Mouse (Mus musculus) layer of hippocampus, postnatal 14 days (tissue): Measurements from ENCODE around the gene Nek9. TPM values are rescaled to one million over a fixed set of nuclear protein-coding genes. Genes with fewer than 3 reads are reported as not detected.

ENCODE experiments used
- DNase-seq, 2 experiments: peaks; one replicate each; pipeline ENCODE4 v3.0.0; 2021 to 2022; ENCODE audit warnings: low spot score in 2 of 2, mixed read lengths in 1 of 2
- total RNA-seq, 2 experiments: library from RNA; stranded (reverse); gene quantifications; 2 replicates each; pipeline ENCODE4 v1.2.3; 2021

The Nek9 gene
- total RNA-seq, 2 experiments from 2014 or later = 29.4 to 29.6 TPM

DNA sequence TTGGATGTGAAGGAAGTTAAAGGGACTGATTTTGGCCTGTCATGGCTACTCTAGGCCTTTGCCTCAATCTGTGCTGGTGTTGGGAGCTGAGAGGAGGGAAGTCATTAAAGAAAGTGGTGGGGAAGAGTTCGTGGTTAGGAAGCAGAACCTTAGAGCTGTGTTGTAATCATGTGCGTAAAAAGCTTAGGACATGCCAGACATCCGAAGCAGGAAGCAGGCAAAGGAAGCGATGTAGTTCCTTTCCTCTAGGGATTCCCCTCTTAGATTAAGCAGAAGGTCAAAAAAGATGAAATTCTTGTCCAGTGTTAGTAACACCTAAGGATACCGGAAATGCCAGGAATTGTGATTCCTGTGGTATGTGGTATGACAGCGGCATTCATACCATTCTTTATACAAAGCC, 9.2 kb upstream of the Nek9 start:
- no peak for DNase-seq

DNA sequence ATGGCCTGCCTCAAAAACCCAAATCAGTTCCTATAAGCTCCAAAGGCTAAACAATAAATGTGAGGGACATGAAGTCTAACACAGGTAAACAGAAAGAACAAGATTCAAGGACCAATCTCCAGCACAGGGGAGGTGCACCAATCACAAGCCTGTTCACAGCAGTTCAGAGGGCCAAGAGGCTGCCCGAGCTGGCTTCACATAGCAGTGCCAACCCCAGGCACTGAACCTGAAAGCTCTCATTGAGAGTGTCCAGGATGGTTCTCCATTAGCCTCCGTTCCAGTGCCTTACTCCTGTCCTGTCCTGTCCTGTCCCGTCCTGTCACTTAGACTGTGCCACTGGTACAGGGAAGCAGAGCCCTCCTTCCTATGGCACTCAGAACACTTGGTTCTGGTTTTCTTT, 8.0 kb upstream of the Nek9 start:
- no peak for DNase-seq

DNA sequence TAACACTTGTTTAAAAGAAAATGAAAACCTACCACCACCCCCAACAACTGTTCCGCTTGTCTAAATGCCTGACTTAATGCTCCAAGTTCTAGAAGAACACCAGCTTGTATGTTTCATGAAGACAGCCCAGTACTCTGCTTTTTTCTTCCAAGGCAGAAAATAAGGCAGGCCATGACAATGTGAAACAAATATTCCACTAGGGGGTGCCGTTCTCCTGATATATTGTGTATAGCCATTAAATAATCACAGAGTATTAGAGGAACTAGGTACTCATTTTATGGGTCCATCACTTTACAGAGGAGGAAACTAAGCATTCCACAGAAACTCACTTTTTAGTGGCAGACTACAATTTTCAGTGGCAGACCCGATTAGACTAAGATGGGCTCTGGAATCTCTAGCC, 7.2 kb upstream of the Nek9 start:
- DNase-seq = peak; percentile 41 to 86

DNA sequence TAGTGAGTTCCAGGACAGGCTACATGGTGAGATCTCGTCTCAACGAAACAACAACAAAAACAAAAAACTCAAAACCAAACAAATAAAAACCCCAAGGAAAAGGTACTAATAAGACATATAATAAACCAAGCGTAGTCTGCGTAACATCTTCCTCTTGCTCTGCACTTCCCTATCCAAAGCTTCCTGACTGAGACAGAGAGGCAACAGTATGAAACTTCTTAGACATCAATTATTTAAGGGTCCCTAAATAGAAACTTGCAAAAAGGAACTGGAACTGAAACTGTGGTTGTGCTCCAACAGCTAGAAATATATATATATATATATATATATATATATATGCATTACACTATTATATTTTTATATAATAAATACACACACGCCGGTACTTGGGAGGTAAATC, 6.4 kb upstream of the Nek9 start:
- no peak for DNase-seq

DNA sequence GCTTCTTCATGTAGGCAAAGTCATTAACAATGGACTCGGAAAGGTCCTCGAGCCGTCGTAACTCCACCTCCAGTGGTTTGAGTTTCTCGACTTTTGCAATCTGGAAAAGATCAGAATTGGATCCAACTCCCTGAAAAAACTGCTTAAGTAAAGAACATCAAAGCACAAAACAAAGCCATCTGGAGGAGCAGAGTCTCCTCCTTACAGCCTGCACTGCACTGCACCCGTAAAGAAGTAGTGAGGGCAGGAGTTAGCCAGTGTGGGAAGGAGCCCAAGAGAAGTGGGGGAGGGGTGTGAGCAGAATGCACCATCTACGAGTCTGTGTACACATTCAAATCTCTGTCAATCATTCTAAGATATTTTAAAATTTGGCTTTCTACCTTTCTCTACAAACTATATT, 5.1 kb upstream of the Nek9 start:
- DNase-seq = no peak

DNA sequence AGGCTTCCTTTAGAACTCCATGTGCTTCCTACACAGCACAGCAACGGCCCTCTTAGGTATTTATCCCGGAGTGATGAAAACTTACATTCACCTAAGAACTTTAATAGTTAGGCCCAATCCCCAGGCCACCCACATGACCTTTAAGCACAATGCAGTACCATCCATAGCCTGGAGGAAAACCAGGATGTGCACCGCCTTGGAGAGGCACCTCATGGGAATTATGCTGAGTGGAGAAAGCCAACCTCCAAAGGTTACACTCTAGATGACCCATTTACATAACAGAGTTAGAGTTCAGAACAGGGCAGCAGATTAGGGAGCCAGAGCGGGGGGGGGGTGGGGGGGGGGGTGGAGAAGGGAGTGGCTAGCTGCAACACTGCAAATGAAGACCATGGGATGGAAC, 3.1 kb upstream of the Nek9 start:
- DNase-seq = no peak

DNA sequence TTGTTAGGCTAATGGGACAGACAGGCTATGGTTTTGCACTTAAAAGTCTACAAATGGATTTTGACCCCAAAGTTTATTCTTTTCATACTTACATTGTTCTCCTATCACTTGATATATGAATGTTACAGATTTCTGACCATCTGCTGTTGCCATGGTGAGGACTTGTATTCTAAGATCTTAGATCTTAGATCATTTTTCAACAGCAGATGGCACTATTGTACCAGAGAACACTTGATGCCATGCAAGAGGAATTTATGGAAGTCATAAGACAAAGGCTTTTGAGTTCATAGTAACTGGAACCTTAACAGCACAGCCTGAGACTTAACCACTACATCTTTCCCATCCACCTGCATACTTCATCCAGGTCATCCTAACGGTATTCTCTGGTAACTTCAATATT, 2.0 kb upstream of the Nek9 start:
- peak in 1 of 2 experiments; percentile 79 for DNase-seq

DNA sequence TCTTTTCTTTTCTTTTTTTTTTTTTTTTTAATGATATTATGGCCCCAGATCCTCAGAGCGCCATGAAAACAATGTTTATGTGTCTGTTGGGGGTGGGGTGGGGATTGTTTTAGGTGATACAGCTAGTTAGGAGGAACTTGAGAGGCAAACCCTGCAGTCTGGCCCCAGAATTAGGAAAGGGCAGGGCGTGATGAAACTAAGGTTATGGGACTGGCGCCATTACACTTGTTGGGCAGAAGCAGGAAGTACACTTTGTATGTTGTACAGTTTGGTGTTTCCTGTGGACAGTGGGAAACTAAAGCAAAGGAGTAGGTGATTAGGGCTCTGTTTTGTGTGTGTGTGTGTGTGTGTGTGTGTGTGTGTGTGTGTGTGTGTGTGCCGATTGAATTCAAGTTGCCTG, 785 bp upstream of the Nek9 start:
- DNase-seq = no peak

DNA sequence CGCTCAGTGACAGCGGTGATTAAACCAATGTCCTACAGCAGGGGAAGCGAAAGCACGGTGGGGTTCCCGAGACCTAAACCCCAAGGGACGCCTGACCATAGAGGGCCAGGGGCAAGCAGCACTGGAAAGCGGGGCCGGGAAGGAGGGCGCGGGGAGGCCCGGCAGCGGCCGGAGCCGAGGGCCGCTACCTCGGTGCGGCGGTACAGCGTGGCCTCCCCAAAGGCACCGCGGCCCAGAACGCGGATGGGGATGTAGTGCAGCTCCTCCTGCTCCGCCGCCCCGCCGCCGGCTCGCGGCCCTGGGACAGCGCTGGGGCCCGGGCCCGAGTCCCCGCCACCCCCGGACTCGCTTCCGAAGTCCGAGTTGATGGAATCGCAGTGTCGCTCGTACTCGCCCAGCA, 347 bp downstream of the Nek9 start:
- DNase-seq = no peak

DNA sequence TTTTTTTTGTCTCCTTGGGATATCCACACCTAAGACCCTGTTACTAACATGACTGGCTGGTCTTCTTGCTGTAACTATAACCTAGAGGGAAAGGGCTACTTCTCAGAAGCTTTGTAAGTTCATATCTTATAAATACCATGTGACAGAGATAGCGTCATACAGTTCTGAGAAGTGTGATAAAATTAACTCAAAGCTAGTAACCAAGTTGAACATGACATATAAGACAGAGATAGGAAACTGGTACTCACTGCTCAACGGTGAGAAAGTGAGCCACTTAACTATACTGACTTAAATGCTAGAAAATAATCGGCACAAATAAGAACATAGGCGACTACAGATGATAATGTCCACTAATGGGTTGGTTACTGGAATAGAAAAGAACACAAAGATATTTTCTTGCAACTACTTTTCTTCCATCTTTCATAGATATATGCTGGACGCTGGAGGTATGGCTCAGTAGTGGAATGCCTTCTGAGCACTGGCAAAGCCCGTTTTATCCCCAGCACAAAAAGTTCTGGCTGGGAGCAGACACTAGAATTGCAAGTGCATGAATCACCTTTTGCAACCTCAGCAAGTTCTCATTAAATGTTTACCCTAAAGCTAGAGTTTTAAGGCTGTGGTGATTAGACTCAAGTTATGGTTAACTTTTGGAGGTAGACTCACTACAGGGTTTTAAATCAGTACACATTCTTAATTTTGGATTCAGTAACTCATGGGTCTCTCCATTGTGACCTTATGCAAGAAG, 1.4 kb downstream of the Nek9 start:
- no peak for DNase-seq

DNA sequence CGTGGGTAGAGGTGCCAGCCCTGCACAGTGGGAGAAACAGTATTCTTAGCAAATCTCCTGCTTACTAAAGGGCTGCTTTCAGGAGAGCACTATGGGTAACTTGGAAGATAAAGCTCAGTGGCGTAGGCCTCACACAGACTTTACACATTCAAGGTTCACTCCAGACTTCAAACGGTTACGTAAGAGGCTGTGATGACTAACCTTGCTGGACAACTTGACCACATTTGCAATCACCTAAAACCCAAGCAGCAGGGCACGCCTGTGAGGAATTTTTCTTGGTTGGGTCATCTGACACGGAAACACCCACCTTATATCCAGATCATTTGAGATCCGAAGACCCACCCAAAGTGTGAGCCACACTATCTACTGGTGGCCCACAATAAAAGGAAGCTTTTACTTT, 9.0 kb downstream of the Nek9 start:
- no peak for DNase-seq

DNA sequence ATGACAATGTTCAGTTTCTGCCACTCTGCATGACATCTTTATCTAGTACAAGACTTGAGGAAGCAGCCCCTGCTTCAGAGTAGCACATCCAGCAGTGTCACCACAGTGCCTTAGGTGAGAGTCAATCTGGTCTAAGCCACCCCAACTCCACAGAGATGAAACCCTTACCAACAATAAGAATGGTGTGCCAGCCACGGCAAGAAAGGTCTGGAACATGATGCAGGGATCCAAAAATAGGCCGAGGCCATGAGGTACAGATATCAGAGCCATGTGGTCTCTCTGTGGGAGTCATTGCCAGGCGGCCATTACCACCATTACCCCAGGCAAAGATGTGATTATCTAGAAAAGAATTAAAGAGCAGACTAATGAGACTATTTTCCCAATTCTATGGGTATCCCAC, 30.5 kb downstream of the Nek9 start:
- DNase-seq = no peak

DNA sequence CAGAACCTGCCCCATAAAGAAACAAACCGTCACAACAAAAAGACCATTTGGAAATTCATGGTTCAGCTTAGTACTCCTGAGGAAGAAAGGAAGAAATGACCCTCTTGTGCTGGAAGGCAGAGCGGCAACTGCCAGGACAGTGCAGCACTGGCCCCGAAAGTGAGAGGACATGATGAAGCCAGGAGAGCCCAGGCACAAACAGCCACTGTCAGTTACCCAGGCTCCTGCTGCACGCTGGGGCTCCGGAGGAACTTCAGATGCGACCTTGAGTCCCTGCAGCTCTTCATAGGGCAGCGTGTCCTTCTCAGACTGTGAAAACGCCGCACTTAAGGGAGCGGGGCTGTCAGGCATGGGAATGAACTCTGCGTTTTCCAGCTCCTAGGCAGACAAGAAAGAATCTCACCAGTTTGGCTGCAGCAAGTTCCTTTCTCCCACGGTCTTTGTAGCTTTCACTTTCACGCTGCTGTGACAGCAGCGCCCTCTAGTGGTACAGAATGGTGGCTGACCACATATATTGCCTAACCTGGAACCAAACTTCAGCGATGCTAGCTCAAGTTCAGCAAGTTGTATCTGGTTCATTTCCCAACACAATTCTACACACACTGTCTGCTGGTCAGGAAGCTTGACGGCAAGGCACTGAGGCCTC, 33.8 kb downstream of the Nek9 start:
- DNase-seq = peak; percentile 84 to 90

DNA sequence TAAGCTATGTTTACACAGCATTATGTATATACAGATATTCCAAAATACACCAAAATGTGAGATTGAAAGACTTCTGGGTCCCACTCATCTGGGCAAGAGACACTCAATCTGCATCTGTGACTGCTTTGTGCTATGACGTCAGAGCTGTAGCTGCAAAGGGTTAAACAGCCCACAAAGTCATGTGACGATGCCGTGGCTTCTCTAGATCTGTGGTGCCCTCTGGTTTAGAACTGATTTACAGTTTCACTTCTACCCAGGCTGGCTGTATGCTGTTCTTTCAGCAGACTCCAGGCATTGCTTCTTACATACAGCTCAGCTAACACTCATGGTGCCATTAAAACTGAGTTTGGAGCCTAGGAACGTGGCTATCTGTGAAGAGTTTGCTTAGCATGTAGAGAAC, 34.4 kb downstream of the Nek9 start:
- DNase-seq = no peak

DNA sequence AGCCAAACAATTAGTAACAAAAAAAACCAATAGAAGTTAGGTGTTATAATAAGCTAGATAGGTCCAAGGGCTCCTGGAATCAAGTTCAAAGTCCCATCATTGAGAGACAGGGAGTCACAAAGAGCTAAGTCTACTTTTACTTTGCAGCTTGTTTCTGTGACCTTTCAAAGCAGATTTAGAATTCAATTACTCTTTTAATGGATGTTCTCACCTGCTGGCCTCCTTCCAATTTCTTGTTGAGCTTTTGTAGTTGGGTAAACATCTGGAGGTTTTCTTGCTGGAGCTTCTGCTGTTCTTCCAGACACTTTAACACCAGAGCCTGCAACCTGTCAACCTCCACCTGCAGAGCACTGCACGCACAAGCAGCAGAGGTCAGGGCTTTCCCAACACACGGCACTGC, 35.9 kb downstream of the Nek9 start:
- no peak for DNase-seq

DNA sequence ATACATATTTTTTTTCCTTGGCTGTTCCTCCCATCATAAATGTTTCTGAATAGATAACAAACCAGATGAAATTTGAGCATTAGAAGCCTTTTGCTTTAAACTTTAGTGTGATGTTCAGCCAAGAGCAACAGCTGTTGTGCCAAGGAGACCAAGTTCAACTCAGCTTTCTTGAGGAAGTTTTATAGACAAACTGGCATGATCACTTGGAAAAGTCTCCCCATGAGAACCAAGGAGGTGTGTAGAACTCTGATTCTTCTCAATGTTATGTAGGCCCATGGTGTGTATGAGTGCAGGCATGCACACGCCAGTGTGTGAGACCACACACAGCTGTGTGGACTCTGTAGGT, 40.4 kb downstream of the Nek9 start:
- DNase-seq = no peak

DNA sequence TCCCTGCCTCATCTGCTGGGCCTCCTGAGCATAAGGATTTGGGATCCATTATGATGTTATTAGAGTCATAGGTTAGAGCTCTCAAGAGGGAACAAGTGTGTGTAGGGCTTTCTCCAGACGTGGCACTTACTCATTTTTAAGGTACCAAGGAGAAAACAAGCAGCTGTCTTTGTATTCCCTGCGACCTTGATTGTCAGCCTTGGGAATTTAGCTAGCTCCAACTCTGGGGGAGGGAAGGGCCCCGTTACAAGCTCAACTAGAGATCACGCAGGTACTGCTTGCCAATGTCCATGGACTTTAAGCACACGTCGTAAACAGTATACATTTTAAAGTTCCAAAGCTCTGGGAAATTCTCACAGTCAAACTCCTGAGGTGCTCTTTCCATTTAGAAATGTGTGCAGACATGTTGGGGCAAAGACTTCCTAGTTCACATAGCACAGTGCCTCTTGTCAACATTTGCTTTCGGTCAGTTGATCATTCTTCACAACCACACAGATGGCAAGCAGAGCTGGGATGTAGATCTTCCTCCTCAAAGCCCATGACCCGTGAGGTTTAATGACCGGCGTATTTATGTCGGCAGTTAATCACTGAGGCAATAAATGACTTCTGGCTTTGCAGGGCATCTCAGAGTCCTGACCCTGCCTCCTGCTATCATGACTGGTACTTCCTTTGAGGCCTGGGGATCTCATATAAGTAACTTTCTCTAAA, 40.9 kb downstream of the Nek9 start:
- no peak for DNase-seq

DNA sequence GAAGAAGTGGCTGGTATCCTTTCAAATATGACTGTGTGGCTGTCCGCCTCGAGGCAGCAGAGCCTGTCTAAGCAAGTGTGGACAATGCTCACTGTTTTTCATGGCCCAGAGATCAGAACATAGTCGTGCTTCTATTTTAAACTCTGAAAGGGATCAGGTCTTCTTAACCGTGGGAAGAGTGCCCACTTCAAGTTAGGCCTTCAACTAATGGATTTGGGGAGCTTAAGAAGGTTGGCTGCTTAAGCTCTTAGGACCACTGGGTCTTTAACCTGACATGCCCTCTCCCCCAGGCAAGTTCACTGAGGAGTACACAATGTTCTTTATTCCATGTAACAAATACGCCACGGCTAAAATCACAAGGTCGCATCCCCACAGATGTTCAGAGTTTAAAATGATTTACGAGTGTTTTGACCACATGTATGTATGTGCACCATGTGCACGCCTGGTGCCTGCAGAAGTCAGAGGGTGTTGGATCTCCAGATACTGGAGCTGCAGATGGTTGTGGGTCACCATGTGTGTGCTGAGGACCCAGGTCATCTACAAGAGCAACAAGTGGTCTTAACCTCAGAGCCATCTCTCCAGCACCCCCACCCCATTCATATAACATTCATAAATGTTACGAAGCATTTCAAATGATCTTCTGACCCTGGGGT, 41.7 kb downstream of the Nek9 start:
- DNase-seq = no peak

DNA sequence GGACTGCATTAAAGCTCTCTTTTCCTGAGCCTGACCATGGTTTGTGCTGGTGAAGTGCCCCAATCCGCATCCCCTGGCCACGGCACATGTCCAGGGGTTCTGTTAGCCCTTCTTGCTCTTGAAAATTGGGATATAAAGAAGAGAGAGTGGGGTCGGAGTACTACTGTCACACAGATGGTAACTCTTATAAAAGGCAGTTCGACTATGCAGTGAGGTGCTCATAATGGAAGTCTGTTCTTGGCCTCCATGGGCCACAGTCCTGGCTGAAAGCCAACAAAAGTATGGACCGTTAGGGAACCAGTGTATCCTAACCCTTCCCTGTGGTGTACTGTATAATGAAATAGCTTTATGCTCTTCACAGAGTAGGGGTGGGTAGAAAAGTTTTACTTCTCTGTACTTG, 42.2 kb downstream of the Nek9 start:
- DNase-seq = no peak

DNA sequence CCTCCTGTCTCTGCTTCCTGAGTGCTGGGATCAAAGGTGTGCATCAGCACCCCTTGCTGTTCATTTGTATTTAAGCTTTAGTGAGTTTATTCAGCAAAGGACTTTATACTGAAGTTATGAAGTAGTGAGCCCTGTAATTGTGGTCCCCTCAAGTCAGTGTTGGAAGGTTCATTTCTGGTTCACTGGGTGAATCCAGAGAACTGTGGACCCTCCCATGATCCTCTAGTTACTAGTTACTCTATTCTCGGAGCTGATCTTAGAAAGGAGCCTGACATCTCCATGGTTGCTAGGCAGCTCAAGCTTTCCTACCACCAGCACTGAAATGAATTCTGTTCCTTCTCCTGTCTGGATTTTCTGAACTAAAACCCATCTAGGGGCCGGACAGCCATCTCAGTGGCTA, 43.7 kb downstream of the Nek9 start:
- DNase-seq = no peak

DNA sequence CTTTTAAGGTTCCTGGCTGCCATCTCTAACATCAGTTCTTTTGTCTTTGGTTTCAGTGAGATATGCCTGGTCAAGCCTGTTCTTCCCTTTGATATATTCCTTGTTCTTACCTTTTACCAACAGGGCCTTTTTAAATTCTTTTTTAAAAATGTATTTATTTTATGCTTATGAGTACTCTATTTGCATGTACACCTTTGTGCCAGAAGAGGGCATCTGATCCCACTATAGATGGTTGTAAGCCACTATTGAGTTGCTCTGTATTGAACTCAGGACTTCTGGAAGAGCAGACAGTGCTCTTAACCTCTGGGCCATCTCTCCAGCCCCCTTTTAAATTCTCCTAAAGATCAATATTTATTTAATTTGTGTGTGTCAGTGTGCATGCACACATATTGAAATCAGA, 46.3 kb downstream of the Nek9 start:
- DNase-seq = no peak

DNA sequence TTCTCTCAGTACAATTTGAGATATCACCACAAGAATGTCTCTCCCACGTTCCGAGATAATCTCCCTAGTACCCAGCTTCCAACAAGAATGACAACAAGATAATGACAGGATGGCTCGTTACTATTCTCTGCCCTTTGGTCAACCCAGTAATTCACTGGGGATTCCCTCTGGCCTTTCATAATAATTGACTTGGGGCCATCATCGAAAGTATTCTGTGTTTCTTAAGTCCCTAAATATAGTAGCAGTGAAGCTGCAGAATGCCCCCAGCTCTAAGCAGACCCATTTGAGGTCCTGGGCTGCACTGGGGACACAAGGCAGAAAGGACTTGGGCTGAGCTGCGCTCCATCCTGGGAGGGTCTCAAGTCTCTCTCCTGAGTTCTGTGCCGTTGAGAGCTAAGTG, 46.9 kb downstream of the Nek9 start:
- DNase-seq = no peak
